Mouse (Mus musculus): ENCODE results near the gene Aifm2. TPM values are rescaled to one million over a fixed set of nuclear protein-coding genes. Genes with fewer than 3 reads are reported as not detected.

The Aifm2 gene
- 4.9 TPM for polyA plus RNA-seq (2017; shearing (Covaris generic))

GRCm38 (mm10) chr10:61714771-61715461 lies at the start of gene Aifm2:
Aifm2 (plus strand) TSS chr10:61715263.

GRCm38 (mm10) chr10:61680015-61680913 lies 34.8 kb upstream of the Aifm2 start, which contains the start of gene Sar1a:
Sar1a (plus strand) TSS chr10:61680299.

GRCm38 (mm10) chr10:61694870-61695670 lies 20.0 kb upstream of the Aifm2 start, which contains the start of gene Tysnd1:
Tysnd1 (plus strand) TSS chr10:61695514.

GRCm38 (mm10) chr10:61783621-61784251 lies 68.7 kb downstream of the Aifm2 start, which contains the start of gene H2afy2:
H2afy2 (minus strand) TSS chr10:61784147.

Other genes with a start within 250 kb of the Aifm2 start
- gene Lrrc20, start 239.5 kb upstream of the Aifm2 start, polyA plus RNA-seq (2017; shearing (Covaris generic)) = 11.0 TPM
- gene Npffr1, start 119.8 kb upstream of the Aifm2 start, polyA plus RNA-seq (2017; shearing (Covaris generic)) = not detected
- gene Ppa1, start 66.7 kb upstream of the Aifm2 start, polyA plus RNA-seq (2017; shearing (Covaris generic)) = 91.5 TPM
- gene Sar1a, start 35.0 kb upstream of the Aifm2 start, polyA plus RNA-seq (2017; shearing (Covaris generic)) = 159 TPM
- gene Tysnd1, start 19.7 kb upstream of the Aifm2 start, polyA plus RNA-seq (2017; shearing (Covaris generic)) = 2.1 TPM
- gene H2afy2, start 68.9 kb downstream of the Aifm2 start, polyA plus RNA-seq (2017; shearing (Covaris generic)) = not detected

Measured in activated CD4-positive, CD25-positive, alpha-beta regulatory T cell, adult 9 weeks (primary cell).